Mouse (Mus musculus): ENCODE results near the gene Adamts15. TPM values are rescaled to one million over a fixed set of nuclear protein-coding genes. Genes with fewer than 3 reads are reported as not detected.

The Adamts15 gene
- polyA plus RNA-seq (2015; fragmentation: Nextera tagmentation; extraction: Ambion mirVana), result 8.7 and 10.2 TPM in 2 replicates

DNA sequence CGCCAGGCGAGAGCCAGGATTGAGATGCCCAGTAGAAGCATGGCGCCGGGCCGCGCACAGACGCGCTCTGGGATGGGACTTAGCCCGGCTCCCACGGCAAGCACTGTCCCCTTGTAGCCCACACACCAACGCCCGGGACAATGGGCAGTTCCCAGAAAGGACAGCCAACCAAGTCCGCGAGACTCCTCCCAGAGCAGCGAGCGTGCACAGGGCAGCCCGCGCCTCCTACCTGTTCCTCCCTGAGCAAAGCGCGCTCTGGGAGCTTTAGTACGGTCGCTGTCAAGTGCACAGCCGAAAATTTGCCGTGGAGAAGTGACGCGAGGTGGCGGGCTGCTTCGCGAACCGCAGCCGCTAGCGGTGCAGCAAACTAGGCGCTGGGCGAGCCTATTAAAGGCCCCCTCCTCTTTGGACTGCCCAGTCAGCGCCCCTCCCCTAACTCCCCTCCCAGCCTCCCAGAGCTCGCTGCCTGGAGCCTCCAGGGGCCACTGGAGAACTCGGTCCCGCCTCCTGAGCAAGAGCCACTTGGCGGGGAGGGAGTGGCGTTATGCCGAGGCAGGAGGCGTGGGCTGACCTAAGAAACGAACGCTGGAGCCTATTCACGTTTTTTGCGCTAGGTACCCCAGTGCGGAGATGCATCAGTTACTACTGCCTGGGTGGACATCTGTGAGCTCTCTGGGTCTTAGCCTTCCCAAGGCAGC, at the start of gene Adamts15:
TSS of gene Adamts15 (minus strand) at position 256 of the 698 bp plus-strand sequence.
- Histone ChIP-seq H3K27ac (ENCODE audit: low read length) (peak within 1 kb of the TSS; percentile 68), H3K9me3 (ENCODE audit: low read length) (no peaks in the 10 kb centered on the region), H3K4me1 (ENCODE audit: insufficient read depth, low read depth, low read length) (no peaks in the 10 kb centered on the region), H3K27me3 (replicated peaks; ENCODE audit: insufficient read depth, low read length) (peaks cover 22% of the 10 kb centered on the region; the same call in 1 of the 2 replicates), H3K9ac (replicated peaks; ENCODE audit: low read depth) (peak within 1 kb of the TSS; percentile 56), H3K36me3 (ENCODE audit: insufficient read depth, low read length) (no peaks in the 10 kb centered on the region), H3K4me3 (ENCODE audit: low read depth, low read length) (peak within 1 kb of the TSS; percentile 52), H3K4me2 (replicated peaks; ENCODE audit: low read depth, low read length) (peak within 1 kb of the TSS; percentile 61)
- ATAC-seq (peak; percentile 86), DNase-seq (ENCODE audit: low spot score) (peak; percentile 90)
- under 1% methylated on average over 45 of the region's 47 CpGs for WGBS
- TF ChIP-seq EP300 (IDR thresholded peaks at IDR 0.05) (no peak), CTCF (IDR thresholded peaks at IDR 0.05) (no peak; the same call in none of the 2 replicates)

DNA sequence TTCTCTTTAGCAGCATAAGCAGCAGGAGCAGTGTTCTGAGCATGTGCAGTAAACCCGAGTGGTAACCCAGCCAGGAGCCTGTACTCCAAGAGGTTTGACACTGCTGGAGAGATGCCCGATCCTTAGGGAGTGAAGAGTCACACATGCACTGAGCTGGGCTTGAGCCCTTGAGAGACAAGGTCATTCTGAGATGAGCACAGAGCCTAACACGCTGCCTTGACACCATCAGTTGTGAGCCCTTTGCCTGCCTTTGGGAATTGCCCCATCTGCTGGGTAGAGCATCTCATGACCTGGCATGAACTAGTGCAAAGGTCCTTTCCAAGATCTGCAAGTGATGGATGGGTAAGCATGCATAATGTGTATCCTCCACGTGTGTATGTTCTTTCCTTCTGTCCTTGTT, 49.7 kb upstream of the Adamts15 start:
- TF ChIP-seq EP300 (IDR thresholded peaks at IDR 0.05) (no peak), CTCF (IDR thresholded peaks at IDR 0.05) (peak; percentile 41)
- 56% methylated on average over 4 of the region's 4 CpGs for WGBS
- H3K4me1 ChIP-seq (ENCODE audit: insufficient read depth, low read depth, low read length), result no peaks in the 10 kb centered on the region
- H3K4me3 ChIP-seq (ENCODE audit: low read depth, low read length), result no peak overlapping the region
- H3K36me3 ChIP-seq (ENCODE audit: insufficient read depth, low read length), result no peaks in the 10 kb centered on the region
- H3K27ac ChIP-seq (ENCODE audit: low read length), result no peak overlapping the region
- DNase-seq (ENCODE audit: low spot score), result no peak
- no peak overlapping the region for H3K9ac ChIP-seq (replicated peaks; ENCODE audit: low read depth)
- H3K4me2 ChIP-seq (replicated peaks; ENCODE audit: low read depth, low read length), result no peak overlapping the region
- no peaks in the 10 kb centered on the region for H3K27me3 ChIP-seq (replicated peaks; ENCODE audit: insufficient read depth, low read length)
- H3K9me3 ChIP-seq (ENCODE audit: low read length), result no peaks in the 10 kb centered on the region
- ATAC-seq, result no peak

DNA sequence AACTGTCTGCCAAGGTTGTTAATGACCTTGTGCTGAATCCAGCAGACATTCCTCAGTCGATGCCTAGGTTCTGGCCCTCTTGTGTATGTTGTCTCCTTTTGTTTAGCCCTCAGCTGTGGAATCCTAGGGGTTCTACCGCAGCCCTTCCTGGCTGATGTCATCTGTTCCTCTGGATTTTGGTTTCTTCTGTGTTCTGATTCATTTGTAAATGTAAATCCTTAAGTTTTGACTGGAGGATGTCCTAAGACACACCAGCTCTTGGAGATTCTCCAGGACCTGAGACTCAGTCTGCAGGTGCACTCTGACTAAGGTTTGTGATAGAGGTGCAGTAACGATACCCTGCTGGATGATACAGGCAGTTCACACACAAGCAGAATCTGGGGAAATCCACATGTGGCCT, 47.7 kb upstream of the Adamts15 start:
- no peaks in the 10 kb centered on the region for H3K4me1 ChIP-seq (ENCODE audit: insufficient read depth, low read depth, low read length)
- H3K36me3 ChIP-seq (ENCODE audit: insufficient read depth, low read length), result no peaks in the 10 kb centered on the region
- no peak overlapping the region for H3K4me3 ChIP-seq (ENCODE audit: low read depth, low read length)
- no peaks in the 10 kb centered on the region for H3K9me3 ChIP-seq (ENCODE audit: low read length)
- no peak overlapping the region for H3K27ac ChIP-seq (ENCODE audit: low read length)
- WGBS, result 60% methylated on average over 3 of the region's 3 CpGs
- no peak for DNase-seq (ENCODE audit: low spot score)
- no peak for ATAC-seq
- no peak for TF ChIP-seq CTCF (IDR thresholded peaks at IDR 0.05)
- no peak for TF ChIP-seq EP300 (IDR thresholded peaks at IDR 0.05)
- H3K27me3 ChIP-seq (replicated peaks; ENCODE audit: insufficient read depth, low read length), result no peaks in the 10 kb centered on the region
- no peak overlapping the region for H3K4me2 ChIP-seq (replicated peaks; ENCODE audit: low read depth, low read length)
- H3K9ac ChIP-seq (replicated peaks; ENCODE audit: low read depth), result no peak overlapping the region

DNA sequence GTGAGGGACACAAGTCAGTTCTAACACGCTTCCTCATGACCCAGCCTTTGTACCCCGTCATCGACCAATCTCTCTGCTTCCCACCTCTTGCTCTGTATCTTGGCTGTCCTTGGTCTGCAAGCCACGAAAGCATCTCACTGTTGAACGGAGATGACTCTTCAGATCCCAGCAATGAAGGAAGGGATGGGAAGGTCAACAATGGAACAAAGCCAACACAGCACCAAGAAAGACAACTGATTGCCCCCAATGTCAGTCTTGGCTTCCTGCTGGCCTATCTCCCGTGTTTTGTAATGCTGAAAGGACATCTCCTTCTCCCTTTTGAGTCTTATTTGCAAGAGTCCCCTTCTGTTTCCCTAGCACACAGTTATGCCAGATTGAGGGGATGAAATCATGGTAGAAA, 45.9 kb upstream of the Adamts15 start:
- no peak for TF ChIP-seq CTCF (IDR thresholded peaks at IDR 0.05)
- no peak for TF ChIP-seq EP300 (IDR thresholded peaks at IDR 0.05)

DNA sequence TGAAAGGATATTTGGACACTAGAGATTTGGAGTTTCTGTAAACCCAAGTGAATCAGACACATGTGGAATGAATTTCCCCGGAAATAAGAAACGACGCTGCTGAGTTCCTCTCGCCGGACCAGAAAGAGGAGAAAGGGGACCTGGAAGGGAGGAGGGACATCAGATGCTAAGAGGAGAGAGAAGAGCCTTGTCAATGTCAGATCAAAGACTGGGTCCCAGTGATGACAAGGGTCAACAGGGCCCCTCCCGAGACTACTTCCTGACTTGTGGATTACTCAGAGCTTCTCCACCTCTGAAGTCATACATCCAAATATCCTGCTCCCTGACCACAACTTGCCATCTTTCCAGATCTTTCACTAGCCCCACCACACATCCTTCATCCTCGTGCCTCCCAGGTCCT, 44.6 kb upstream of the Adamts15 start:
- Histone ChIP-seq H3K4me1 (ENCODE audit: insufficient read depth, low read depth, low read length) (no peaks in the 10 kb centered on the region), H3K27ac (ENCODE audit: low read length) (no peak overlapping the region), H3K4me3 (ENCODE audit: low read depth, low read length) (no peak overlapping the region), H3K27me3 (replicated peaks; ENCODE audit: insufficient read depth, low read length) (no peaks in the 10 kb centered on the region), H3K9ac (replicated peaks; ENCODE audit: low read depth) (no peak overlapping the region), H3K4me2 (replicated peaks; ENCODE audit: low read depth, low read length) (no peak overlapping the region), H3K9me3 (ENCODE audit: low read length) (no peaks in the 10 kb centered on the region), H3K36me3 (ENCODE audit: insufficient read depth, low read length) (no peaks in the 10 kb centered on the region)
- 28% methylated on average over 7 of the region's 7 CpGs for WGBS
- DNase-seq (ENCODE audit: low spot score), result no peak
- ATAC-seq, result no peak
- no peak for TF ChIP-seq CTCF (IDR thresholded peaks at IDR 0.05)
- no peak for TF ChIP-seq EP300 (IDR thresholded peaks at IDR 0.05)

More for the DNA sequence above, 45.9 kb upstream of the Adamts15 start:
- Histone ChIP-seq H3K9ac (replicated peaks; ENCODE audit: low read depth) (no peak overlapping the region), H3K36me3 (ENCODE audit: insufficient read depth, low read length) (no peaks in the 10 kb centered on the region), H3K4me3 (ENCODE audit: low read depth, low read length) (no peak overlapping the region), H3K9me3 (ENCODE audit: low read length) (no peaks in the 10 kb centered on the region), H3K27me3 (replicated peaks; ENCODE audit: insufficient read depth, low read length) (no peaks in the 10 kb centered on the region), H3K27ac (ENCODE audit: low read length) (no peak overlapping the region), H3K4me1 (ENCODE audit: insufficient read depth, low read depth, low read length) (no peaks in the 10 kb centered on the region), H3K4me2 (replicated peaks; ENCODE audit: low read depth, low read length) (no peak overlapping the region)
- DNase-seq (ENCODE audit: low spot score) (no peak), ATAC-seq (no peak)
- WGBS, result 81% methylated on average over 6 of the region's 6 CpGs

DNA sequence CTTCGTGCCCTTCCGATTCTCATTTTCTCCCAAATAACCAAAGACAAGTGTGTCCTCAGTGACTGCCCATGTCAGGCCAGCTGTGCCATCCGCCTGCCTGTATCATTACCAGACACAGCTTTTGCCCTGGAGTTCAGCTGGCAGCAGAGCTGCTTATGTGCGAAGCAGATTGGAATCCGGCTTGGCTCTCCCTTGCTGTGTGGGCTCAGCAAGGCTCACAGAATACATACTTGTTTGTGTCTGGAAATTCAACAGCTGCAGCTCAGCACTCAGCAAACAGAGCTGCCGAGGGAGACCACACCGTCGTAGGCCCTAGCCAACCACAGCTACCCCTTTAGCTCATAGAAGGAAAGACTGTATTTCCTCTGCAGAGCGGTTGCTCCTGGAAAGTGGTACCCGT, 42.4 kb upstream of the Adamts15 start:
- Histone ChIP-seq H3K4me2 (replicated peaks; ENCODE audit: low read depth, low read length) (no peak overlapping the region), H3K9ac (replicated peaks; ENCODE audit: low read depth) (no peak overlapping the region), H3K36me3 (ENCODE audit: insufficient read depth, low read length) (no peaks in the 10 kb centered on the region), H3K27me3 (replicated peaks; ENCODE audit: insufficient read depth, low read length) (no peaks in the 10 kb centered on the region), H3K4me1 (ENCODE audit: insufficient read depth, low read depth, low read length) (no peaks in the 10 kb centered on the region), H3K9me3 (ENCODE audit: low read length) (no peaks in the 10 kb centered on the region), H3K4me3 (ENCODE audit: low read depth, low read length) (no peak overlapping the region), H3K27ac (ENCODE audit: low read length) (0 out of 2 replicates have a peak overlapping the region, but pooled peaks have one; percentile 14)
- TF ChIP-seq CTCF (IDR thresholded peaks at IDR 0.05), result no peak
- no peak for TF ChIP-seq EP300 (IDR thresholded peaks at IDR 0.05)
- peak; percentile 78 for ATAC-seq
- DNase-seq (ENCODE audit: low spot score), result peak; percentile 52
- 42% methylated on average over 10 of the region's 10 CpGs for WGBS
